Mouse (Mus musculus): Measurements from ENCODE around the gene Tmem199.
A peak's percentile ranks its signal among the peaks of the same experiment; 100 is the strongest.

The Tmem199 gene

DNA sequence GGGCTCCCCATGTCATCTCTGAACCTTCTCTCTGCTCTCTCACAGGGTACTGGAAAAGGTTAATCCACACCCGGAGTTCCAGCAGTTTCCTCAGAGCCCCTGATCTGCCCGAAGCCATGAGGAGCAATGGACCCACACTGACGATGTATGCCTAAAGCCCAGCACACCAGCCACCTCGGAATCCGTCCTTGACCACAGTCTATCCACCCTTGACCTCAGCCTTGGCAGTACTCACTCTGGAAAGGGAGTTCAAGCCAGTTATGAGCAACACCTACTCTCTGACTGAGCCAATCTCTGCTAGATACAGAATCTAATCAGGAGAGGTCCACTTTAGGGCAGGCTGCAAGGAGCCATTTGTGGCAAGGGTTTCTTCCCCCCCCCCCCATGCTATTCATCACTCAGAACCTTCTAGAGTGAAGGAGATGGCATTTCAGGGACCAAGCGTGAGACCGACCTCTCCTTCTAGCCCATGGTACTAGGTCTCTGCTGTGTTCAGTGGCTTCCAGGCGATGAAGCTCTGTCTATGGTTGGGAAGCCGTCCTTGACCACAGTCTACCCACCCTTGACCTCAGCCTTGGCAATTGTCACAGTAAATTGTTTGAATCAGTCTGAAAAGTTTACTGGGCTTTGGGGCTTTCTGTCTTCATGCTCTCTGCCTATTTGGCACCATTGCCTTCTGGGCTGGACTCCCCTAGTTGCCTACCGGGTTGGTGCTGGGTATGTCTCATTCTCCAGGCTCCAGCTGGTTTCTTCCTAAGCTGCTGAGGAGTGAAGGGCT is 40.5 kb downstream of the Tmem199 start:
- no peak for DNase-seq

DNA sequence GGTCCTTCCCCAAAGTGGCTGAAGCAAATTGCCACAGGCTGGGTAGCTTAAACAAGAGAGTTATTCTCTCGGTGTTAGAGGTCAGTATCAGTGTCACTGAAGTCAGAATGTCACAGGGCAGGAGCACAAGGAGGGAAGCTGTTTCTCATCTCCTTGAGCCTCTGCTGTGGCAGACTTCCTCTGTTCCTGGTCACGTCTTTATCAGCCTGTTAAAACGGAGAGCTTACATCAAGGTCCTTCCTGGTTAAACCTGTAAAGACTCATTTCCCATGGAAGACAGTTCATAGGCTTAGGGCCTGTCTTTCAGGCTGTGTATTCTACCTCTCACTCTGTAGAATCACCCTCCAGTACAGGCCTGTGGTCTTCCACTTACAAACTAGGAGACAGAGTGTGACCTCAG is 44.0 kb downstream of the Tmem199 start:
- no peak for DNase-seq

- DNase-seq, result no peak
Observed at GRCm38 (mm10) chr11:78467515-78467914, 44.5 kb downstream of the Tmem199 start.

DNA sequence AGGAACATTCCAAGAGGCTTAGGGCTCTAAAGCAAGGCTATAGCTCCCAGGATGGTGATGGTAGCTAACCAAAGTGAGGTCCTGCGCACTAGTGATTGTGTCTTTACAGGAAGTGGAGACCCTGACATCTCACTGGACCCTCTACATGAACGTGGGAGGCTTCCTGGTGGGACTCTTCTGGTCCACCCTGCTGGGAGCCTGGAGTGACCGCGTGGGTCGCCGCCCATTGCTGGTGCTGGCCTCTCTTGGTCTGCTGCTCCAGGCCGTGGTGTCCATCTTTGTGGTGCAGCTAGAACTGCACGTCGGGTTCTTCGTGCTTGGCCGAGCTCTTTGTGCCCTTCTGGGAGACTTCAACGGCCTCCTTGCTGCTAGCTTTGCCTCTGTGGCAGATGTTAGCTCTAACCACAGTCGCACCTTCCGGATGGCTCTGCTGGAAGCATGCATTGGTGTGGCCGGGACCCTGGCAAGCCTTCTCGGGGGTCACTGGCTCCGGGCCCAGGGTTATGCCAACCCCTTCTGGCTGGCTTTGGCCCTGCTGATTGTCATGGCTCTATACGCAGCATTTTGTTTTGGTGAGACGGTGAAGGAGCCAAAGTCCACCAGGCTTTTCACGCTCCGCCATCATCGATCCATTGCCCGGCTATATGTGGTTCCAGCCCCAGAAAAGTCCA is 45.6 kb downstream of the Tmem199 start:
- no peak for DNase-seq

- peak; percentile 85 for DNase-seq
Observed at GRCm38 (mm10) chr11:78465568-78466180, 46.3 kb downstream of the Tmem199 start, which contains the start of gene Slc46a1. Gene Slc46a1, plus strand, starts transcription at chr11:78465697.

- no peak for DNase-seq
Observed at GRCm38 (mm10) chr11:78465116-78465515, 46.9 kb downstream of the Tmem199 start.

- DNase-seq, result no peak
Observed at GRCm38 (mm10) chr11:78463286-78464036, 48.5 kb downstream of the Tmem199 start.

- no peak for DNase-seq
Observed at GRCm38 (mm10) chr11:78462669-78463068, 49.3 kb downstream of the Tmem199 start.

GRCm38 (mm10) chr11:78461894-78462293 is 50.1 kb downstream of the Tmem199 start:
- no peak for DNase-seq

GRCm38 (mm10) chr11:78458740-78459139 is 53.2 kb downstream of the Tmem199 start:
- no peak for DNase-seq

Data from kidney, adult 18-20 months (tissue).